Comparison of ENCODE assay signal across 8 mouse cellular contexts in genomic region chr5:122049664-122050016, GRCm38 (mm10). TPM values are rescaled to one million over a fixed set of nuclear protein-coding genes. Genes with fewer than 3 reads are reported as not detected.
DNase-seq lines count a peak whose midpoint lies in the region; ATAC-seq and TF ChIP-seq lines count a peak whose summit lies in the region.

No protein-coding gene starts in this region.

- peak; percentile 16; the same call in 1 of the 2 replicates for ATAC-seq in heart, embryonic 15.5 days (replicated peaks; ENCODE audit: insufficient number of reproducible peaks, insufficient read depth, low FRiP score, low read depth)
- ATAC-seq in limb, embryonic 14.5 days (ENCODE audit: low FRiP score, low read depth), result peak; percentile 39
- peak; percentile 30; the same call in 1 of the 2 replicates for ATAC-seq in neural tube, embryonic 13.5 days (ENCODE audit: low read depth)

- no peak overlapping the region for H3K27ac ChIP-seq in spleen, adult 2 months (ENCODE audit: insufficient read depth, low read length)
- H3K27ac ChIP-seq in heart, embryonic 15.5 days, result peak overlapping the region; percentile 79
- no peak overlapping the region for H3K27ac ChIP-seq in limb, embryonic 14.5 days (replicated peaks; ENCODE audit: low read depth, low read length)
- H3K27ac ChIP-seq in neural tube, embryonic 13.5 days (replicated peaks), result peak overlapping the region; percentile 98

- H3K4me2 ChIP-seq in heart, embryonic 15.5 days, result peak overlapping the region; percentile 94
- H3K4me2 ChIP-seq in limb, embryonic 14.5 days (replicated peaks; ENCODE audit: low read depth, low read length, severe bottlenecking), result peak overlapping the region; percentile 79
- H3K4me2 ChIP-seq in neural tube, embryonic 13.5 days, result peak overlapping the region; percentile 71

- 2% methylated on average over 38 of the region's 43 CpGs for WGBS in spleen, adult 2 months
- 1% methylated on average over 18 of the region's 43 CpGs for WGBS in heart, embryonic 15.5 days
- 4% methylated on average over 5 of the region's 43 CpGs for WGBS in limb, embryonic 14.5 days
- under 1% methylated on average over 42 of the region's 43 CpGs for WGBS in neural tube, embryonic 13.5 days

- no peaks in the 10 kb centered on the region for H3K9me3 ChIP-seq in heart, embryonic 15.5 days (replicated peaks)
- H3K9me3 ChIP-seq in limb, embryonic 14.5 days (ENCODE audit: control insufficient read depth, low read length), result no peaks in the 10 kb centered on the region
- H3K9me3 ChIP-seq in neural tube, embryonic 13.5 days, result no peaks in the 10 kb centered on the region

- no peak for TF ChIP-seq CTCF in spleen, adult 2 months (IDR thresholded peaks at IDR 0.05; ENCODE audit: extremely low read depth, insufficient read depth, insufficient read length, insufficient replicate concordance)

- H3K27me3 ChIP-seq in spleen, adult 2 months (ENCODE audit: control insufficient read depth, insufficient read depth, low read length), result peaks cover 20% of the 10 kb centered on the region
- peaks cover 52% of the 10 kb centered on the region for H3K27me3 ChIP-seq in heart, embryonic 15.5 days
- peaks cover 44% of the 10 kb centered on the region for H3K27me3 ChIP-seq in limb, embryonic 14.5 days (ENCODE audit: control insufficient read depth, insufficient read depth, low read length)
- H3K27me3 ChIP-seq in neural tube, embryonic 13.5 days, result 0 out of 2 replicates have a peak, but pooled peaks cover 6% of the 10 kb centered on the region

- peaks cover 13% of the 10 kb centered on the region for H3K4me1 ChIP-seq in spleen, adult 2 months (ENCODE audit: control insufficient read depth, insufficient read depth, insufficient read length)
- H3K4me1 ChIP-seq in heart, embryonic 15.5 days (replicated peaks), result peaks cover 40% of the 10 kb centered on the region
- H3K4me1 ChIP-seq in limb, embryonic 14.5 days (ENCODE audit: control insufficient read depth, insufficient read depth, low read length), result peaks cover 18% of the 10 kb centered on the region
- H3K4me1 ChIP-seq in neural tube, embryonic 13.5 days (replicated peaks), result peaks cover 88% of the 10 kb centered on the region

- DNase-seq in cerebellum, adult 11 months, result peak; percentile 69
- no peak for DNase-seq in cerebellum, adult 9-11 months
- DNase-seq in spleen, adult 2 months (ENCODE audit: low read depth in 1 of 2, low spot score in 2 of 2), result no peak
- DNase-seq in spleen, postnatal 14 days (ENCODE audit: low spot score in 2 of 2), result no peak
- peak; percentile 46 for DNase-seq in limb, embryonic 14.5 days (ENCODE audit: low spot score)
- no peak for DNase-seq in Muller cell, postnatal 12 days (ENCODE audit: inconsistent ontology term)

- H3K9ac ChIP-seq in heart, embryonic 15.5 days, result peak overlapping the region; percentile 70
- peak overlapping the region; percentile 75 for H3K9ac ChIP-seq in limb, embryonic 14.5 days (ENCODE audit: low read depth, low read length, severe bottlenecking)
- H3K9ac ChIP-seq in neural tube, embryonic 13.5 days, result peak overlapping the region; percentile 89

- H3K36me3 ChIP-seq in spleen, adult 2 months (ENCODE audit: control insufficient read depth, insufficient read depth, low read length), result no peaks in the 10 kb centered on the region
- H3K36me3 ChIP-seq in heart, embryonic 15.5 days, result no peaks in the 10 kb centered on the region
- H3K36me3 ChIP-seq in limb, embryonic 14.5 days (ENCODE audit: control insufficient read depth, insufficient read depth, low read length), result no peaks in the 10 kb centered on the region
- no peaks in the 10 kb centered on the region for H3K36me3 ChIP-seq in neural tube, embryonic 13.5 days

- H3K4me3 ChIP-seq in spleen, adult 2 months (ENCODE audit: extremely low read depth, insufficient read depth, insufficient read length), result peak overlapping the region; percentile 57
- H3K4me3 ChIP-seq in heart, embryonic 15.5 days, result peak overlapping the region; percentile 85
- peak overlapping the region; percentile 76 for H3K4me3 ChIP-seq in limb, embryonic 14.5 days (replicated peaks; ENCODE audit: low read length)
- H3K4me3 ChIP-seq in neural tube, embryonic 13.5 days, result peak overlapping the region; percentile 75

- no peak for TF ChIP-seq POLR2A in spleen, adult 2 months (IDR thresholded peaks at IDR 0.05; ENCODE audit: low read depth, low read length)
- no peak for TF ChIP-seq POLR2A in limb, embryonic 14.5 days (IDR thresholded peaks at IDR 0.05; ENCODE audit: borderline replicate concordance, extremely low read depth, insufficient read depth, insufficient read length)

RNA-seq across cellular contexts. Expression of gene Cux2, which starts 0.3 kb away (rescaled TPM):
- 0.77 and 1.2 TPM in 2 replicates for polyA plus RNA-seq in spleen, adult 2 months (2012; rRNA removed)
- 3.9 and 4.1 TPM in 2 replicates for polyA plus RNA-seq in heart, embryonic 15.5 days (2015; fragmentation: Nextera tagmentation; extraction: Ambion mirVana)
- 6.1 and 8.2 TPM in 2 replicates for polyA plus RNA-seq in limb, embryonic 14.5 days (2012; rRNA removed)
- polyA plus RNA-seq in limb, embryonic 14.5 days (2014; fragmentation: Nextera tagmentation; extraction: Ambion mirVana), result 3.0 and 3.2 TPM in 2 replicates
- 28.5 and 29.8 TPM in 2 replicates for polyA plus RNA-seq in neural tube, embryonic 13.5 days (2015; fragmentation: Nextera tagmentation; extraction: Ambion mirVana)

RNA-seq across cellular contexts. Expression of gene Myl2, which starts 51.1 kb away (rescaled TPM):
- 0.46 TPM in 1 of 2 replicates, not detected in the other for polyA plus RNA-seq in spleen, adult 2 months (2012; rRNA removed)
- polyA plus RNA-seq in heart, embryonic 15.5 days (2015; fragmentation: Nextera tagmentation; extraction: Ambion mirVana), result 7,334 and 9,932 TPM in 2 replicates
- polyA plus RNA-seq in limb, embryonic 14.5 days (2012; rRNA removed), result 9.9 and 17.1 TPM in 2 replicates
- polyA plus RNA-seq in limb, embryonic 14.5 days (2014; fragmentation: Nextera tagmentation; extraction: Ambion mirVana), result 5.3 and 11.2 TPM in 2 replicates
- 2.9 and 7.2 TPM in 2 replicates for polyA plus RNA-seq in neural tube, embryonic 13.5 days (2015; fragmentation: Nextera tagmentation; extraction: Ambion mirVana)

Comparison
In these comparisons a context has a peak if more than half of its experiments do, and no peak if none do; other contexts are left out.
1. DNase-seq: peak in cerebellum, adult 11 months (single experiment) and limb, embryonic 14.5 days (single experiment); none in cerebellum, adult 9-11 months (single experiment), spleen, adult 2 months (0 of 2), spleen, postnatal 14 days (0 of 2) and Muller cell, postnatal 12 days (single experiment).
2. H3K27ac ChIP-seq: peak in heart, embryonic 15.5 days (single experiment) and neural tube, embryonic 13.5 days (single experiment); none in spleen, adult 2 months (single experiment) and limb, embryonic 14.5 days (single experiment).
3. RNA of gene Myl2, which starts 51.1 kb away (polyA plus RNA-seq): 7,334 to 9,932 TPM in heart, embryonic 15.5 days; 5.3 to 17.1 TPM in limb, embryonic 14.5 days, 2.9 to 7.2 TPM in neural tube, embryonic 13.5 days and 0.46 TPM in spleen, adult 2 months; every median in the first group is over 100 times any median in the second.
4. Peak in every context shown above with its lines, with median percentiles within 50 percentile points of each other: H3K4me3 ChIP-seq, ATAC-seq, H3K4me2 ChIP-seq and H3K9ac ChIP-seq.